Mouse (Mus musculus) right cerebral cortex, adult 2 months (tissue): ENCODE measurements at regions not wholly inside any gene's neighbourhood (a gene's known extent, or its start where the extent isn't known, plus 50 kb on each side); places are given as distances from the start of the nearest gene placed in this dataset.

ENCODE experiments used
- DNase-seq, 2 experiments: peaks; one replicate each; pipeline ENCODE4 v3.0.0; 2021 to 2022; ENCODE audit warnings: low spot score in 2 of 2

GRCm38 (mm10) chr11:112209414-112209813 is 572.6 kb upstream of the Sox9 start:
- DNase-seq, result peak; percentile 63 to 73

- no peak for DNase-seq
Observed at GRCm38 (mm10) chr11:112219046-112219720, 562.8 kb upstream of the Sox9 start.

- DNase-seq, result no peak
Observed at GRCm38 (mm10) chr11:112234492-112235116, 547.4 kb upstream of the Sox9 start.

GRCm38 (mm10) chr11:112238960-112239884 is 542.8 kb upstream of the Sox9 start:
- no peak for DNase-seq

GRCm38 (mm10) chr11:112252548-112252947 is 529.5 kb upstream of the Sox9 start:
- DNase-seq, result no peak

GRCm38 (mm10) chr11:112253061-112253460 is 529.0 kb upstream of the Sox9 start:
- no peak for DNase-seq

- no peak for DNase-seq
Observed at GRCm38 (mm10) chr11:112256326-112256725, 525.7 kb upstream of the Sox9 start.

- no peak for DNase-seq
Observed at GRCm38 (mm10) chr11:112264077-112264476, 517.9 kb upstream of the Sox9 start.

GRCm38 (mm10) chr11:112270911-112271310 is 511.1 kb upstream of the Sox9 start:
- DNase-seq, result no peak

- no peak for DNase-seq
Observed at GRCm38 (mm10) chr11:112278566-112278965, 503.5 kb upstream of the Sox9 start.

- DNase-seq, result no peak
Observed at GRCm38 (mm10) chr11:112282911-112283310, 499.1 kb upstream of the Sox9 start.

GRCm38 (mm10) chr11:112298901-112299341 is 483.1 kb upstream of the Sox9 start:
- peak; percentile 52 to 59 for DNase-seq

- no peak for DNase-seq
Observed at GRCm38 (mm10) chr11:112303091-112303490, 478.9 kb upstream of the Sox9 start.

- DNase-seq, result no peak
Observed at GRCm38 (mm10) chr11:112325850-112326249, 456.2 kb upstream of the Sox9 start.

- no peak for DNase-seq
Observed at GRCm38 (mm10) chr11:112327606-112328005, 454.4 kb upstream of the Sox9 start.

GRCm38 (mm10) chr11:112345133-112345532 is 436.9 kb upstream of the Sox9 start:
- no peak for DNase-seq

GRCm38 (mm10) chr11:112345586-112345985 is 436.4 kb upstream of the Sox9 start:
- DNase-seq, result no peak

GRCm38 (mm10) chr11:112346089-112346488 is 435.9 kb upstream of the Sox9 start:
- no peak for DNase-seq

GRCm38 (mm10) chr11:112346532-112346931 is 435.5 kb upstream of the Sox9 start:
- DNase-seq, result no peak

GRCm38 (mm10) chr11:112355311-112355710 is 426.7 kb upstream of the Sox9 start:
- no peak for DNase-seq

GRCm38 (mm10) chr11:112366715-112367114 is 415.3 kb upstream of the Sox9 start:
- DNase-seq, result peak in 1 of 2 experiments; percentile 16

GRCm38 (mm10) chr11:112370941-112371340 is 411.1 kb upstream of the Sox9 start:
- no peak for DNase-seq
